Mouse (Mus musculus) heart, embryonic 13.5 days (tissue): ENCODE measurements around the gene Ntn4. TPM values are rescaled to one million over a fixed set of nuclear protein-coding genes. Genes with fewer than 3 reads are reported as not detected.

Experiments
- ATAC-seq: fragments of 200-750 bp; cut with Nextera tagmentation; 2 replicates; pipeline ENCODE4 v1.8.0; 2017; ENCODE audit warnings: moderate TSS enrichment; ENCODE audit not compliant: insufficient number of reproducible peaks, low FRiP score, low TSS enrichment; ENCODE audit errors: extremely low read depth
- H3K27ac ChIP-seq: fragments of 300-500 bp; sonication (generic); replicated peaks from 2 replicates; pipeline ENCODE4 v1.5.1; 2015; ENCODE audit warnings: moderate library complexity, mild to moderate bottlenecking, inconsistent platforms
- H3K27me3 ChIP-seq: fragments of 300-500 bp; sonication (generic); replicated peaks from 2 replicates; pipeline ENCODE4 v1.6.1; 2015; ENCODE audit warnings: mild to moderate bottlenecking, inconsistent platforms
- H3K36me3 ChIP-seq: fragments of 300-500 bp; sonication (generic); 2 replicates; pipeline ENCODE4 v1.6.1; 2015; ENCODE audit warnings: mild to moderate bottlenecking, inconsistent platforms
- H3K4me1 ChIP-seq: fragments of 300-500 bp; sonication (generic); 2 replicates; pipeline ENCODE4 v1.6.1; 2015; ENCODE audit warnings: inconsistent platforms
- H3K4me2 ChIP-seq: fragments of 300-500 bp; sonication (generic); 2 replicates; pipeline ENCODE4 v1.6.1; 2015; ENCODE audit warnings: inconsistent platforms, mild to moderate bottlenecking, moderate library complexity
- H3K4me3 ChIP-seq: fragments of 300-500 bp; sonication (generic); 2 replicates; pipeline ENCODE4 v1.5.1; 2015; ENCODE audit warnings: moderate library complexity, mild to moderate bottlenecking, inconsistent platforms
- H3K9ac ChIP-seq: fragments of 300-500 bp; sonication (generic); 2 replicates; pipeline ENCODE4 v1.6.1; 2015; ENCODE audit warnings: inconsistent platforms, mild to moderate bottlenecking, moderate library complexity
- H3K9me3 ChIP-seq: fragments of 300-500 bp; sonication (generic); 2 replicates; pipeline ENCODE4 v1.6.1; 2016; ENCODE audit warnings: inconsistent platforms
- WGBS: fragments of 180-500 bp; shearing (Covaris S2); methylation state at CpG from one replicate; pipeline ENCODE4 v1.1.7; 2015; ENCODE audit warnings: mixed read lengths; 5-methylcytosine and 5-hydroxymethylcytosine counted together
- polyA plus RNA-seq: library from polyadenylated mRNA; unstranded; fragments of >200 nt; fragmentation: Nextera tagmentation; extraction: Ambion mirVana; gene quantifications from 2 replicates; pipeline ENCODE4 v1.2.1, GENCODE M21; 2015

Ntn4 gene
- 0.82 and 1.3 TPM in 2 replicates for polyA plus RNA-seq

GRCm38 (mm10) chr10:93640521-93640952 lies at the start of gene Ntn4:
Gene Ntn4, plus strand, starts transcription at chr10:93640681.
- H3K9me3 ChIP-seq = no peaks in the 10 kb centered on the region
- peaks cover 100% of the 10 kb centered on the region for H3K27me3 ChIP-seq
- peak within 1 kb of the TSS; percentile 88 for H3K9ac ChIP-seq
- H3K4me1 ChIP-seq = peaks cover 33% of the 10 kb centered on the region
- WGBS = 2% methylated on average over 29 of the region's 30 CpGs
- no peaks in the 10 kb centered on the region for H3K36me3 ChIP-seq
- no peak for ATAC-seq
- peak within 1 kb of the TSS; percentile 24; the same call in 1 of the 2 replicates for H3K27ac ChIP-seq
- peak within 1 kb of the TSS; percentile 77 for H3K4me3 ChIP-seq
- peak within 1 kb of the TSS; percentile 99 for H3K4me2 ChIP-seq

- Histone ChIP-seq H3K27me3 (peaks cover 18% of the 10 kb centered on the region; the same call in 1 of the 2 replicates), H3K36me3 (peaks cover 6% of the 10 kb centered on the region; the same call in 1 of the 2 replicates), H3K27ac (no peak overlapping the region), H3K9ac (no peak overlapping the region), H3K4me2 (no peak overlapping the region), H3K4me3 (no peak overlapping the region), H3K4me1 (peaks cover 25% of the 10 kb centered on the region), H3K9me3 (no peaks in the 10 kb centered on the region)
- 53% methylated on average over 12 of the region's 12 CpGs for WGBS
- no peak for ATAC-seq
Measured at GRCm38 (mm10) chr10:93592456-93592855, 48.0 kb upstream of the Ntn4 start.

- Histone ChIP-seq H3K9ac (peak overlapping the region; percentile 73), H3K27me3 (peaks cover 22% of the 10 kb centered on the region; the same call in 1 of the 2 replicates), H3K4me1 (peaks cover 11% of the 10 kb centered on the region), H3K9me3 (no peaks in the 10 kb centered on the region), H3K27ac (no peak overlapping the region), H3K4me3 (peak overlapping the region; percentile 53), H3K36me3 (no peaks in the 10 kb centered on the region), H3K4me2 (peak overlapping the region; percentile 85)
- ATAC-seq = no peak
- 3% methylated on average over 22 of the region's 22 CpGs for WGBS
Measured at GRCm38 (mm10) chr10:93594022-93594482, 46.4 kb upstream of the Ntn4 start.

- no peak overlapping the region for H3K9ac ChIP-seq
- no peak for ATAC-seq
Measured at GRCm38 (mm10) chr10:93595831-93596230, 44.6 kb upstream of the Ntn4 start.

GRCm38 (mm10) chr10:93596641-93597040 lies 43.8 kb upstream of the Ntn4 start:
- Histone ChIP-seq H3K4me2 (no peak overlapping the region), H3K36me3 (no peaks in the 10 kb centered on the region), H3K9me3 (no peaks in the 10 kb centered on the region), H3K9ac (no peak overlapping the region), H3K27ac (no peak overlapping the region), H3K27me3 (peaks cover 22% of the 10 kb centered on the region; the same call in 1 of the 2 replicates), H3K4me1 (peaks cover 7% of the 10 kb centered on the region; the same call in 1 of the 2 replicates), H3K4me3 (no peak overlapping the region)
- ATAC-seq = no peak
- WGBS = 62% methylated on average over 3 of the region's 3 CpGs

More at GRCm38 (mm10) chr10:93595831-93596230, 44.6 kb upstream of the Ntn4 start:
- WGBS = 51% methylated on average over 4 of the region's 4 CpGs
- H3K36me3 ChIP-seq = no peaks in the 10 kb centered on the region
- peaks cover 7% of the 10 kb centered on the region; the same call in 1 of the 2 replicates for H3K4me1 ChIP-seq
- H3K27ac ChIP-seq = no peak overlapping the region
- no peak overlapping the region for H3K4me2 ChIP-seq
- H3K4me3 ChIP-seq = no peak overlapping the region
- H3K9me3 ChIP-seq = no peaks in the 10 kb centered on the region
- peaks cover 22% of the 10 kb centered on the region; the same call in 1 of the 2 replicates for H3K27me3 ChIP-seq

GRCm38 (mm10) chr10:93602309-93602708 lies 38.2 kb upstream of the Ntn4 start:
- H3K9ac ChIP-seq = no peak overlapping the region
- H3K27ac ChIP-seq = no peak overlapping the region
- no peaks in the 10 kb centered on the region for H3K4me1 ChIP-seq
- no peaks in the 10 kb centered on the region for H3K36me3 ChIP-seq
- no peak for ATAC-seq
- 80% methylated on average over 5 of the region's 5 CpGs for WGBS
- H3K27me3 ChIP-seq = peaks cover 4% of the 10 kb centered on the region; the same call in 1 of the 2 replicates
- no peak overlapping the region for H3K4me2 ChIP-seq
- no peaks in the 10 kb centered on the region for H3K9me3 ChIP-seq
- H3K4me3 ChIP-seq = no peak overlapping the region

GRCm38 (mm10) chr10:93603256-93603655 lies 37.2 kb upstream of the Ntn4 start:
- Histone ChIP-seq H3K27me3 (peaks cover 4% of the 10 kb centered on the region; the same call in 1 of the 2 replicates), H3K27ac (no peak overlapping the region), H3K9me3 (0 out of 2 replicates have a peak, but pooled peaks cover under 1% of the 10 kb centered on the region), H3K4me1 (no peaks in the 10 kb centered on the region), H3K9ac (no peak overlapping the region), H3K36me3 (no peaks in the 10 kb centered on the region), H3K4me3 (no peak overlapping the region), H3K4me2 (no peak overlapping the region)
- ATAC-seq = no peak
- 91% methylated on average over 1 of the region's 1 CpGs for WGBS

GRCm38 (mm10) chr10:93606326-93606725 lies 34.2 kb upstream of the Ntn4 start:
- Histone ChIP-seq H3K27me3 (no peaks in the 10 kb centered on the region; the same call in 1 of the 2 replicates), H3K9ac (no peak overlapping the region), H3K36me3 (no peaks in the 10 kb centered on the region), H3K4me1 (no peaks in the 10 kb centered on the region), H3K27ac (no peak overlapping the region), H3K4me2 (no peak overlapping the region), H3K4me3 (no peak overlapping the region), H3K9me3 (peaks cover 12% of the 10 kb centered on the region)
- 79% methylated on average over 9 of the region's 9 CpGs for WGBS
- no peak for ATAC-seq

- Histone ChIP-seq H3K4me3 (no peak overlapping the region), H3K9me3 (peaks cover 12% of the 10 kb centered on the region), H3K27me3 (no peaks in the 10 kb centered on the region; the same call in 1 of the 2 replicates), H3K36me3 (no peaks in the 10 kb centered on the region), H3K4me2 (no peak overlapping the region), H3K4me1 (no peaks in the 10 kb centered on the region), H3K27ac (no peak overlapping the region), H3K9ac (no peak overlapping the region)
- 64% methylated on average over 9 of the region's 9 CpGs for WGBS
- no peak for ATAC-seq
Measured at GRCm38 (mm10) chr10:93608051-93608450, 32.4 kb upstream of the Ntn4 start.

GRCm38 (mm10) chr10:93609236-93609635 lies 31.2 kb upstream of the Ntn4 start:
- no peak for ATAC-seq
- H3K4me1 ChIP-seq = no peaks in the 10 kb centered on the region
- H3K4me2 ChIP-seq = no peak overlapping the region
- H3K4me3 ChIP-seq = no peak overlapping the region
- H3K9ac ChIP-seq = no peak overlapping the region
- no peak overlapping the region for H3K27ac ChIP-seq
- H3K36me3 ChIP-seq = no peaks in the 10 kb centered on the region
- H3K9me3 ChIP-seq = peaks cover 12% of the 10 kb centered on the region
- 87% methylated on average over 7 of the region's 7 CpGs for WGBS
- no peaks in the 10 kb centered on the region; the same call in 1 of the 2 replicates for H3K27me3 ChIP-seq

- Histone ChIP-seq H3K4me3 (no peak overlapping the region), H3K27ac (no peak overlapping the region), H3K9ac (no peak overlapping the region), H3K4me2 (no peak overlapping the region), H3K4me1 (no peaks in the 10 kb centered on the region), H3K36me3 (no peaks in the 10 kb centered on the region), H3K27me3 (no peaks in the 10 kb centered on the region), H3K9me3 (peaks cover 12% of the 10 kb centered on the region)
- no peak for ATAC-seq
- 88% methylated on average over 1 of the region's 1 CpGs for WGBS
Measured at GRCm38 (mm10) chr10:93610896-93611295, 29.6 kb upstream of the Ntn4 start.
